Mouse (Mus musculus): Measurements from ENCODE around the gene Gsdma2. TPM values are rescaled to one million over a fixed set of nuclear protein-coding genes. Genes with fewer than 3 reads are reported as not detected.

The Gsdma2 gene
- polyA plus RNA-seq, 1 experiment from 2014 or later: not detected

DNA sequence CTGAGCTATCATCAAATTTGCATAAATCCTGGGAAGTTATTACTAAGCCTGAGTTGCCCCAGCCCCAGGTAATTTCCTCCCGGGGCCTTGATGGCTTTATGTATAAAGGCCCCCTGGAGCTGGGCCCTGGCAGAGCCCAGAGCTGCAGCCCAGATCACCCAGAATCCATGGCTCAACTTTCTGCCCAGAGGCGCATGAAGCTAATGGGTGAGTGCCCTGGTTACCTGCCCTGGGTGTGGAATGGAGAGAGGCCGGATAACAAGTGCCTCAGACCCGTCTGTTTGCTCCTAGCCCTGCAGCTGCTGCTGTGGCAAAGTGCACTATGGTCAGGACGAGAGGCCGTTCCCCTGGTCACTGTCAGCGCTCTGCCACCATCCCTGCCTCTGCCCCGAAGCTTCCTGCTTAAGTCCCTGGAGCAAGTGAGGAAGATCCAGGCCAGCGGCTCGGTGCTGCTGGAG, 54.7 kb downstream of the Gsdma2 start, which contains the start of gene Csf3:
TSS of gene Csf3 (plus strand) at position 51 of the 458 bp plus-strand sequence.
- Histone ChIP-seq H3K9me3 (replicated peaks) (no peaks in the 10 kb centered on the region), H3K27me3 (no peaks in the 10 kb centered on the region), H3K4me2 (no peak within 1 kb of the TSS), H3K27ac (no peak within 1 kb of the TSS), H3K4me3 (replicated peaks) (no peak within 1 kb of the TSS), H3K36me3 (peaks cover 26% of the 10 kb centered on the region), H3K4me1 (replicated peaks) (0 out of 2 replicates have a peak, but pooled peaks cover 7% of the 10 kb centered on the region), H3K9ac (no peak within 1 kb of the TSS)
- DNase-seq (no peak), ATAC-seq (ENCODE audit: low read depth) (no peak)
- WGBS (ENCODE audit: insufficient replicate concordance): 52% methylated on average over 10 of the region's 10 CpGs

DNA sequence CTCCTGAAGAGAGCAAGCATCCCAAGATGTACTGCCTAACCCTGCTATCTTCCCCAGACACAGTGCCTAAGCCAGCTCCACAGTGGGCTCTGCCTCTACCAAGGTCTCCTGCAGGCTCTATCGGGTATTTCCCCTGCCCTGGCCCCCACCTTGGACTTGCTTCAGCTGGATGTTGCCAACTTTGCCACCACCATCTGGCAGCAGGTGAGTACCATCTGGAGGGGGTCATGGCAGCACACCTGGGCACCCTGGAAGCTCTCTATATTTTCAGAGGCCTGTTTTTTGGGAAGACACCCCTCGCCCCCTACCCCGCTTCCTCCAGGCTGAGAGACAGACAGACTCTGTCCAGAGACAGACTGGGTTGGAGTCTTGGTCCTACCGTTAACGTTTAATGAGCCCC, 55.8 kb downstream of the Gsdma2 start:
- 69% methylated on average over 5 of the region's 5 CpGs for WGBS (ENCODE audit: insufficient replicate concordance)
- Histone ChIP-seq H3K4me3 (replicated peaks) (no peak overlapping the region), H3K9ac (no peak overlapping the region), H3K36me3 (peaks cover 32% of the 10 kb centered on the region), H3K27ac (no peak overlapping the region), H3K9me3 (replicated peaks) (no peaks in the 10 kb centered on the region), H3K4me1 (replicated peaks) (0 out of 2 replicates have a peak, but pooled peaks cover 9% of the 10 kb centered on the region), H3K4me2 (no peak overlapping the region), H3K27me3 (no peaks in the 10 kb centered on the region)
- ATAC-seq (ENCODE audit: low read depth) (0 out of 2 replicates have a peak, but pooled peaks have one; percentile 22), DNase-seq (no peak)

GRCm38 (mm10) chr11:98705021-98705420, 58.5 kb downstream of the Gsdma2 start:
- Histone ChIP-seq H3K27me3 (no peaks in the 10 kb centered on the region), H3K4me2 (no peak overlapping the region), H3K27ac (no peak overlapping the region), H3K36me3 (peaks cover 56% of the 10 kb centered on the region), H3K4me3 (replicated peaks) (no peak overlapping the region), H3K9ac (no peak overlapping the region), H3K9me3 (replicated peaks) (no peaks in the 10 kb centered on the region), H3K4me1 (replicated peaks) (peaks cover 32% of the 10 kb centered on the region)
- ATAC-seq (ENCODE audit: low read depth): no peak
- 85% methylated on average over 10 of the region's 10 CpGs for WGBS (ENCODE audit: insufficient replicate concordance)
- DNase-seq: no peak

Other genes starting within 250 kb of the Gsdma2 start
- 3.1 and 3.8 TPM in 2 replicates for gene Pgap3, start 246.3 kb upstream of the Gsdma2 start, polyA plus RNA-seq (2015; fragmentation: Nextera tagmentation; extraction: Ambion mirVana)
- gene Erbb2, start 234.3 kb upstream of the Gsdma2 start, polyA plus RNA-seq (2015; fragmentation: Nextera tagmentation; extraction: Ambion mirVana): 2.2 and 2.6 TPM in 2 replicates
- 66.8 and 72.0 TPM in 2 replicates for gene Mien1, start 207.8 kb upstream of the Gsdma2 start, polyA plus RNA-seq (2015; fragmentation: Nextera tagmentation; extraction: Ambion mirVana)
- 17.4 and 20.5 TPM in 2 replicates for gene Grb7, start 200.4 kb upstream of the Gsdma2 start, polyA plus RNA-seq (2015; fragmentation: Nextera tagmentation; extraction: Ambion mirVana)
- 0.06 TPM in 1 of 2 replicates, not detected in the other for gene Ikzf3, start 100.7 kb upstream of the Gsdma2 start, polyA plus RNA-seq (2015; fragmentation: Nextera tagmentation; extraction: Ambion mirVana)
- 0.45 and 0.58 TPM in 2 replicates for gene Zpbp2, start 95.7 kb upstream of the Gsdma2 start, polyA plus RNA-seq (2015; fragmentation: Nextera tagmentation; extraction: Ambion mirVana)
- 41.5 and 41.7 TPM in 2 replicates for gene Ormdl3, start 59.4 kb upstream of the Gsdma2 start, polyA plus RNA-seq (2015; fragmentation: Nextera tagmentation; extraction: Ambion mirVana)
- not detected in 2 replicates for gene Lrrc3c, start 48.5 kb upstream of the Gsdma2 start, polyA plus RNA-seq (2015; fragmentation: Nextera tagmentation; extraction: Ambion mirVana)
- gene Gm12355, start 21.1 kb upstream of the Gsdma2 start, polyA plus RNA-seq (2015; fragmentation: Nextera tagmentation; extraction: Ambion mirVana): 0.53 and 0.90 TPM in 2 replicates
- gene Gsdma3, start 20.4 kb upstream of the Gsdma2 start, polyA plus RNA-seq (2015; fragmentation: Nextera tagmentation; extraction: Ambion mirVana): not detected in 2 replicates
- gene Gsdma, start 17.6 kb downstream of the Gsdma2 start, polyA plus RNA-seq (2015; fragmentation: Nextera tagmentation; extraction: Ambion mirVana): not detected in 2 replicates
- 143 and 151 TPM in 2 replicates for gene Psmd3, start 35.8 kb downstream of the Gsdma2 start, polyA plus RNA-seq (2015; fragmentation: Nextera tagmentation; extraction: Ambion mirVana)
- not detected in 2 replicates for gene Csf3, start 54.5 kb downstream of the Gsdma2 start, polyA plus RNA-seq (2015; fragmentation: Nextera tagmentation; extraction: Ambion mirVana)
- gene Med24, start 82.7 kb downstream of the Gsdma2 start, polyA plus RNA-seq (2015; fragmentation: Nextera tagmentation; extraction: Ambion mirVana): 27.6 and 36.0 TPM in 2 replicates
- 8.8 and 9.8 TPM in 2 replicates for gene Thra, start 93.9 kb downstream of the Gsdma2 start, polyA plus RNA-seq (2015; fragmentation: Nextera tagmentation; extraction: Ambion mirVana)
- 0.59 and 1.0 TPM in 2 replicates for gene Nr1d1, start 128.6 kb downstream of the Gsdma2 start, polyA plus RNA-seq (2015; fragmentation: Nextera tagmentation; extraction: Ambion mirVana)
- gene Msl1, start 148.8 kb downstream of the Gsdma2 start, polyA plus RNA-seq (2015; fragmentation: Nextera tagmentation; extraction: Ambion mirVana): 6.8 and 6.9 TPM in 2 replicates
- 13.3 and 16.1 TPM in 2 replicates for gene Casc3, start 158.1 kb downstream of the Gsdma2 start, polyA plus RNA-seq (2015; fragmentation: Nextera tagmentation; extraction: Ambion mirVana)
- gene Rapgefl1, start 190.0 kb downstream of the Gsdma2 start, polyA plus RNA-seq (2015; fragmentation: Nextera tagmentation; extraction: Ambion mirVana): 0.20 and 0.23 TPM in 2 replicates
- gene Wipf2, start 216.9 kb downstream of the Gsdma2 start, polyA plus RNA-seq (2015; fragmentation: Nextera tagmentation; extraction: Ambion mirVana): 1.3 TPM in 2 replicates